Mouse (Mus musculus): ENCODE results near the gene Podn. TPM values are rescaled to one million over a fixed set of nuclear protein-coding genes. Genes with fewer than 3 reads are reported as not detected.

Podn gene
- total RNA-seq, 4 experiments from 2014 or later: 16.0 to 26.0 (median 19.9) TPM

DNA sequence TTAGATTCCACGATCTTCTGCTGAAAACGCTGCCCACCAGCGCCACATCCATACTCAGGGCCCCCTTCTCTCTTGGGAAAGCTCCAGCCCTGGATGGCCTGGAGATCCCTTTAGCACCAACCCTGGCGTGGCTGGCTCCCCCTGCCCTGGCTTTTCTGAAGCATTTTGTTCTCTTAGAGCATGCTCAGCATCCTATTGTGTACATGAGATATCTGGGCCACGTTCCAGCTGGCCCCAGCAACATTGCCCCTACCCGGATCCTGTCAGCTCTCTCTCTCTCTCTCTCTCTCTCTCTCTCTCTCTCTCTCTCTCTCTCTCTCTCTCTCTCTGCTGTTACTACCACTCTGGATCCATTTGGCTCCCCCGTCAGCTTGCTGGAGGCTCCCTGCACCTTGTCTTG lies 90.9 kb downstream of the Podn start:
- no peak for DNase-seq (ENCODE audit: low spot score)

DNA sequence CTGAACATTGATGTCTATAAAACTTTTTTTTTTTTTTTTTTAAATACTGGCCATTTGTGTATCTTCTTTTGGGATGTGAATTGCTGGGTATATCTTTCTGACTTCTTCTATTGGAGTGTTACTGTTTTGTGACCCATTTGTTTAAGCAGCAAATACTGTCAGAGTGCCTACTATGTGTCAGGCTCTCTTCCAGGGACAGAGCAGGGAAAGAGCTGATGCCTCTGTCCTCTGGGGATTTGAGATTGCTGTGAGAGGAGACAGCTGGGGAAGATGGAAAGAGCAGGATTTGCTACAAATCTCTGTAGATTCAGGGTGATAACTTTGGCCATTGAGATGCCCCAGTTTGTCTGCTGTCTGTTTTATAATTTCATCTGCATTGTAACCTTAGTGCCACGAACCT lies 96.9 kb downstream of the Podn start:
- peak; percentile 46 for DNase-seq (ENCODE audit: low spot score)

DNA sequence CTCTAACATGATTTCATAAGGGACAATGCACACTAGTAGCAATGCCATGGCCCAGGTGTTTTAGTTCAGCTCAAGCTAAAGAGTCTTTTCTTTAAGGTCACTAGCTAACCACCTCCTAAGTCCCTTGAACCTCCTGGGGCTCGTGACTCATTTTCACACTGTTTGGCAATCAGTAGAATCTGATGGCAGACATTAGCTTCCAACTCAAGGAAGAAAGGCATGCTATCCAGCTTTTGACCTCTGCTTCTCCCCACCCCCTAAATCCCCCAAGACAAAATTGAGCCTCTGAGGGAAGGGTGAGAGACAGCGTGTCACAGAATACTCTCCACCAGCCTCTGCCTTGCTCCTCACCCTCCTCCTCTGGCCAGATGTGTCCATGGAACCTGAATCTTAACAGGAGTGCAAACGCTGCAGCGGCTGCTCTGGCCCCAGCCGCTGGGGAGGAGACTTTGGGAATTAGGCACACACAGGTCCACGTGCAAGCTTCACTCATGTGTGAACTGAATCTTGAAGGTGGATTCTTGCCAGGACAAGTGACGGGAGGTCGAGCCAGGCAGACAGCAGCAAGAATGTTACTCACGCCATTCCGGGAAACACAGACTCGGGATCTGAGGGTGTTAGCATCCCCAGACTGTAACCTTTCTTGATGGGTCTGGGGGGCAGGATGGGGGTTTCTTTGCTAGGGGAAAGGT lies 97.5 kb downstream of the Podn start:
- DNase-seq (ENCODE audit: low spot score): peak; percentile 77

DNA sequence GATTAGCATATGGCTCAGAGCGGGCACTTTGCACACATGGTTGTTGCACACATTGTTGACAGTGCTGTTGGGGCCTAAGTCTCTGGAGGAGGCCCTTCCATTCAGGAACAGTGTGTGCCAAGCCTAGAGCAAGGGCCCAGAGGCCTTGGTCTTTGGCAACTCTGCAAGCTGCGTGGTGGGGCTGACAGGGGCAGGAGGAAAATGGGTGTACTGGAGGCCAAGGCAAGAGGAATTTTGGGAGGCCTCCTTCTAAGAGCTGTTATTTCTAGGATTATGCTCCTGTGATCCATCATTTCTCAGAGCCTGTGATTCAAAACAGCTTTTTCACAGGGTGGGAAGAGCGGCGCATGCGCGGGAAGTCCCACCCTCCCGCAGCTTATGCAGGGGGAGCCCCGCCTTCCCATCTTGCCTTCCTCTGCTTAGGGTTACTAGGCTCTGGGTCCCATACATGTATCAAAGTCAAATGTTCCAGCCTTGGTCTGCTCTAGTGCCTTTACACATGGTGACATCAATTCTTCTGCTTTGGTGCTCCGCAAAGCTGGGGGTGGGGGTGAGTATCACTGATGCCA lies 99.7 kb downstream of the Podn start:
- no peak for DNase-seq (ENCODE audit: low spot score)

DNA sequence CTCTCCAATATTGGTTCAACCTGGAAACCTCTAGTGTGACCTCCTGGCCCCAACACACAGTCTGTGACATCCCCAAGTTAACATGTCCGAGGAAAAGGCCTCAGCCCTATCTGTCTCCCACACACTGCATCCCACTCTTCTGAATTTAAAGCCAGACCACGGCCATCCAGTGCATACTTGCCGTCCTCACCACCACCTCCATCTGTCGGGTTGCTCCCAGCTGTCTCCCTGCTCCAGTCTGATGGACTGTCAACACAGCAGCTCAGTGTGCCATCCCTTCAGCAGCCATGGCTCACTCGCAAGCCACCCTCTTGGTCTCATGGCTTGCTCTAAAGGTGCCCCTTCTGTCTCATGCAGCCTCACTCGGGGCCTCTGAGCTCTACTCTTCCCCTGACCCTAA lies 100.5 kb downstream of the Podn start:
- no peak for DNase-seq (ENCODE audit: low spot score)

DNA sequence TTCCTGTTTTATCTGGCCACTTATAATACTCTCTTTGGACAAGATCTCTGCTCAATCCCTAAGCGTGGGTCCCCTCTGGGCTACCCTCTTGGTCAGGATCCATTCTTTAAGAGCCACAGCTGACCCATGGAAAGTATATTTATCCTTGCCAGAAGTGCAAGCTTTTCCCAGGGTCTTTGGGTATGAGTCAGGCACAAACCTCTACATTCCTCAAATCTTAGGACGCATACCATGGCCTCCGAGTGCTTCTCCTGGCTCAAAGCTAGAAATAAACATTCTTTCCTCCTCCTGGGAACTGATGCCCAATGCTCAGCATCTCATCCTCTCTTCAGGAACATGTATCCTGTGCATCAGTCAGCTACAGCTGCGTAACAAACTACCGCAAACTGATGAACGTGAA lies 101.2 kb downstream of the Podn start:
- DNase-seq (ENCODE audit: low spot score): no peak

DNA sequence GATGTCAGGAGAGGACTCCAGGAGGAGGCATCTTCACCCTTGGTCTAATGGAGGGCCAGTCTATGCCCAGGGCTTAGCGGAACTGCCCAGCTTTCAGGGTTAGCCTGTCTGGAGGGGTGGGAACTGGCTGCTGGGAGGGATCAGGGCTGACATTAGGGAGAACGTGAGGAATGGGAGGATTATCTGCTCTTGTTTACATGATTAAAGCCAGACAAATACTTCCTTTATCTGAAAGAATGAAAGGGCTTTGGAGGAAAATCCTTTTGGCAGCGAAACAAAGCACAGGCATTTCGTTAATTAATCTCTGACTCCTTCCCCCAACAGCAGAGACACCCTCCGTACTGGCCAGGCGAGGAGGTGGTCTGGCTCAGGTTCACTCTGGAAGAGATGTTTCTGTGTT lies 104.4 kb downstream of the Podn start:
- DNase-seq (ENCODE audit: low spot score): no peak

DNA sequence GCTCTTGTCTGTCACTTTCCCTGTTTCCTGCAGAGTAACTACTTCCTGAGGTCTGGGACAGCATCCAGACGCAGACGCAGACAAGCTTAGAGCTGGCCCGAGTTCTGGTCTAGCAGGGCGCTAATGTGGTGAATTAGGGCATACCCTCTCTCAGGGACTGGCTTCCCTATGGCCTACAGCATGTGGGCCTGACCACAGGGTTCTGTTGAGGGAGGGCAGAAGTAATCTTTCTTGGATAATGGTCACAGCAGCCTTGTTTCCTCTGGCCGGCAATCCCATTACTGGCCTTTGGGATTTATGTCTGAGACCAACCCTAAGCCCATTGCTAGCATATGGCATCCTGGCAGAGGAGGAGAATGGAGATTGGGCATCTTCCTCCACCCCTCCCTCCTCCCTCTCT lies 105.4 kb downstream of the Podn start:
- no peak for DNase-seq (ENCODE audit: low spot score)

DNA sequence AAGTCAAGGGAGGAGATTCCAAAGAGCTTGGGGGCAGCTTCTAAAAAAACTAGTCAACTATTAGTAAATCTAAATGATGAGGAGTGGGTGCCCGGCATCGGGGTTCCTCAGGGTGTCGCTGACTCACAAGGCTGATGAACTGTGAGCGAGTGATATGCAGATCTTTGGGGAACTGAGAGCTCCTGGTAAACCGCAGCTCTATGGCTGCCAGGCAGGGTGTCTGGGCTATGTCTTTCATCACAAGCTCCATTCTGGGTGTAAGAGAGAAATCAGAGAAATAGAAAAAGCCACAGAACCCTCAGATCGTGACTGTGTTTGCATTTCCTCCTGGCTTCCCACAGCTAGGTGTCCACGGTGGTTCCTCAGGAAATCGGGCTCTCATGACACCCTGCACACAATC lies 107.3 kb downstream of the Podn start:
- DNase-seq (ENCODE audit: low spot score): peak; percentile 49

DNA sequence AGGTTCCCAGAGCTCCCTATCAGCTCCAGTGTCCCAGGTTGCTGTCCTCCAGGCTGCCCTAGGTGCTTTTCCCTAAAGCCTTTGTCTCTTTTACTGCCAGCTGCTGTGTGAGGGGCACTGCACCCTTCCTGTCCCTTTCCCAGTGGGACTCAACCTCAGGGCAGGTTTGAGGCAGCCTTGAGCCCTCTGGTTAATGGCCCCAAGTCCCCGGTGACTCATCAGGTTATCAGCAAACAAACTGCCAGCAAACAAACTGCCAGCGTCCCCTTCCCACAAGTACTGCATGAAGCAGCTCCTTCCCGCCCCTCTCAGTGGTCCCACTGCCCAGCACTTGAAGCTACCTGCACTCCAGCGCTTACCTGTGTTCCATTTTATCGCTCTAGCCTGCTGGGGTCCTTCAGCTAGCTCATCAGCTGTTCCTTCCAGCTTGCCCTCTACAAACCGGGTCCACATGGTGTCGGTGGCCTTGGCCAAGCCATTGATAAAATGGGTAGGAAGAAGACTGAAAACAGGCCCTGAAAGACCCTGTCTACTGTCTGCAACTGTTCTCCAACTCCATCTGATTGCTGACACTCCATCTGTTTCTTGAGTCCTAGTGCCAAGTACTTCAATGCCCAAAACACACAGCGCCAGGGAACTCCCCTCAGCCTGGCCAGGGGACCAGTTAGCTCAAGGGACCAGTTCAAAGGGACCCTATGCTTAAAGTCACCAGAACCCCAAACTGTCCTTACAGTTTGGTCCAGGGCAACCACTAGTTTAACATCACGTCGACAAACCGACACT lies 109.7 kb downstream of the Podn start:
- no peak for DNase-seq (ENCODE audit: low spot score)

DNA sequence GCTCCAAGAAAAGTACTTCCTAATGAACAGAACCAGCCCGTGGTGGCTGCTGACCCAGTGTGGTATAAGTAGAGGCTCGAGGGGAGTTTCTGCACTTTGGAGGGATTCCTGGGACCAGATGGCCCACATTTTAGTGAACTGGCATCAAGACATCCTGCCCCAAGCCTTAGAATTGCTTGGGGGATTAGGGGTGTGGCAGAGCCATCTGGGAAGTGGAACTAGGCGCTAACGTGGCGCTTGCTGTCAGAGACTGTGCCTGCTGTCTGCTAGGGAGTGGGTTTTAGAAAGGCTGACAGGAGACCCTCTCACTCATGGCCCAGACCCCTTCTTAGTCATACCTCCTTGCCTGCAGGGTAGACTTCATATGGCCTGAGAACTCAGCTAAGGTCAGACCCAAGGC lies 110.4 kb downstream of the Podn start:
- DNase-seq (ENCODE audit: low spot score): no peak

DNA sequence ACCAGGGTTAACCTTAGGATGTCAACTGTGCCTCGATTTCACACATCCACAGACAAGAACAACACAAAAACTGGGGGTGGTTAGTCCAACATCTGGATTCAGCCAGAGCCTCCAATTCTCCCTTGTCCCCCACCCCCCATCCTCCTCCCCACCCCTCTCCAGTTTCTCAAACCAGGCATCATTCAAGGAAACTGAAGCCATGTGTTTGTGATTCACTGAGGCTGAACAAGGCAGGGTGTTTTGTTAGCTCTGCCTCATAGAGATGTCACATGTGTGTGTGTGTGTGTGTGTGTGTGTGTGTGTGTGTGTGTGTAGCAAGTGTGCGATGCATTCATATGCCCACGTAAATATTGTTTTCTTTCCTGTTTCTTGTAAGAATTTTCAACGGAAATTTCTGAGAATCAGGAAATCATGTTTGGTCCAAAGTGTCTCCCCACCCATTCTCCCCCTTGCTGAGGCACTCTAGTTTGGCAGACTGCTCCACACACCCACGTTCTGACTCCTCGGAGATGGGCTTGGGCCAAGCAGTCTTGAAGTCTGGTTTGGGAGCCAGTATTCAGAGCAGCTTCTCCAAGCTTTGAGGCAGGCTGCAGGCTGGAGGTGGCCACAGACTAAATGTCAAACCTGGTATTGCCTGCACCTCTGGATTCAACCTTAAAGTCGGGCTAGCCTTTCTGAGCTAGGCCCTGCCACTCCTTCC lies 111.8 kb downstream of the Podn start:
- peak; percentile 79 for DNase-seq (ENCODE audit: low spot score)

DNA sequence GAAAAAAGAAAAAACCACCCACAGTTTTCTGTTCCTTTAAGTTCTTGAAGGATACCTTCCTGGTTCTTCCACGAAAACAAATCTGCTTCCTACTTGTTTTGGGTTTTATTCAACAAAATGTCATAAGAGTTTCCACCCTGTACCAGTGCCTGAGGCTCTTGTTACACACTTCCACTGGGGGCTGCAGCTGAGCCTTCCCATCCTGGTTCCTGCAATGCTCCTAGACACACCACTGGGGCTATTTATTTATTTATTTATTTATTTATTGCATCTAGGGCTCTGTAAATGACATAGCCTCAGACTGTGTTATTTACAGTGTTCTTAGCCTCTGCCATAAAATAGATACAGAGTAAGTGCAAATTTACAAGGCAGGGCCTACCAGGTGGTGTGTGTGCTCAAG lies 112.5 kb downstream of the Podn start:
- DNase-seq (ENCODE audit: low spot score): no peak

DNA sequence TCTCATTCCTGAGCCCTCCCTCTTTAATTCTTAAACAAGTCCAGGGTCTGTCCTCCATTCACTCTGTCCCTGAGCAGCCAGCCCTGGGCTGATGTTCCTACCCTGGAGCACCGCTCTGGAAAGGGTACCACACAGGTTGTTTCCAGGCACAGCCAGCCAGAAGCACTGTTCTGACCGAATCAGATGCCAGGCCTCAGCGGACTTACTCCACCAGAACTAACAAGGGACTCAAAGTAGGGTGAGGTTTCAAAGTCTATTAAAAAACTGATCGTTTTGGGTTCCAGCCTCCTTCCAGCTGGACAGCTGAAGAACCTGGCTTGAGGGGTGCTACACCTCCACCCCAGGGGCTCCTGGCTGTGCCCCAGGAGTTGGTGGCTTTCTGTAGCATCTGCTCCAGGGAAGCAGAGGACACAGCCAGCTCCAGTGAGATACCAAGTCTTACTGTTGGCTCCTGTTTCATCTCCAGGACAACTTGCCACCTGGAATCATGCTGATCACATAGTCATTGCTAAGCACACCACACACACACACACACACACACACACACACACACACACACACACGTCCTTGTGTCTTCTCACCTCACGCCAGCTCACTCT lies 116.1 kb downstream of the Podn start:
- DNase-seq (ENCODE audit: low spot score): no peak

DNA sequence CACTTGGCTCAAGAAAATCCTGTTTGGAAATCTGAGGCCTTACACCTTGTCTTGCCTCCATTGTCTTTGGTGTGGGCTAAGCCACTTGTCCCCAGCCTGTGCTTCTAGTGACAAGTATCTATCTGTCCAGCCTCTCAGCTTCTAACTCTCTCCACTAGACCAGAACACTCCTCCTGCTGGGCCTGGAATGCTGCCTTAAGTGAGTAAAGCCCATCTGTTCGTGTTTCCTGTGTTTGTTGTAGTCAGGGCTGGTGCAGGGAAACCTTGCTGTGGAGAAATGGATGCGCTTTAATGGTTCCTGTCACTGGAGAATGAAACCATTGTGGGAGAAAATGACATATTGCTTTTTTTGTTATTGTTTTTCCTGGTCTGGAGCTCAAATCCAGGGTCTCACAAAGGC lies 116.7 kb downstream of the Podn start:
- DNase-seq (ENCODE audit: low spot score): no peak

DNA sequence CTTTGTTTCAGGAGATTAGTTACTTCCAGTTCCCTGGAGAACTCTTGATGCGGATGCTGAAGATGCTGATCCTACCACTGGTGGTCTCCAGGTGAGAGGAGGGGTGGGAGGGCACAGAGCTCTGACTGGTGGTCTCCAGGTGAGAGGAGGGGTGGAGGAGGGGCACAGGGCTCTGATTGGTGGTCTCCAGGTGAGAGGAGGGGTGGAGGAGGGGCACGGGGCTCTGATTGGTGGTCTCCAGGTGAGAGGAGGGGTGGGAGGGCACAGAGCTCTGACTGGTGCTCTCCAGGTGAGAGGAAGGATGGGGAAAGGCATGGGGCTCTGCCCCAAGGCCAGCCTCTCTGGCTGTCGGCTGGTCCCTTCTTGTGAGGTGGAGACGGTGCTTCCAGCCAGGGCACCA lies 118.7 kb downstream of the Podn start:
- DNase-seq (ENCODE audit: low spot score): no peak

DNA sequence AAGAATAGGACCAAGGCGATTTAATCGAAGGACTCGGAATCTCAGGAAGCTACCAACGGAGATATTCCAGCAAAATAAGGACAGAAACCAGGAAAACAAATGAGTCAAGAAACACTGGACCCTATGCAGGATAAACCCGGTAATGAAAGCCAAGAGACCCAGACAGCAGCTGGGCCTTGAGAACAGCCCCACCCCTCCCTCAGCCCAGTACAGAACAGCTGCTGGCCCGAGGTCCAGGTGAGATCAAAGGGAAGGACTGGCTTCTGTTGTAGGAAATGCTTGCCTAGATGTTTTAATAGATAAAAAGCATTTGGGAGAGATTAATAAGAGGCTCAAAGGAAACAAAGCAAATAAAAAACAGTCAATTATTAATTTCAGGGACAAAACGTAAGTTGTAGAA lies 121.2 kb downstream of the Podn start:
- DNase-seq (ENCODE audit: low spot score): no peak

DNA sequence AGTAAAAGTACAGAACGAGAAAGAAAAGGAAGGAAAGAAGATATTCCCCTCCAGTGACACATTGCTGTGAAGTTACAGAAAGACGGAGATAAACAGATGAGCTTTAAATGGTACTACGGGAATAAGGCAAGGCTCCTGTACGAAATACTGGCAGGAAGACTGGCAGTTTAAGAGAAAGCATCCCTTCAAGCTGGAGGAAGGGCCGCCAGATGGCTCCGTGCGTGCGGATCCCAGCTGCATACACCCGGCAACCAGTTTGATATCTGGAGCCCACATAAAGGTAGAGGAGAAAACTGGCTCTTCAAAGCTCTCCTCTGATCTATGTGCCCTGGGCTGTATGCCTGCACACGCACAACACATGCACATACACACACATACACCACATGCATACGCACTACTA lies 121.7 kb downstream of the Podn start:
- DNase-seq (ENCODE audit: low spot score): no peak

DNA sequence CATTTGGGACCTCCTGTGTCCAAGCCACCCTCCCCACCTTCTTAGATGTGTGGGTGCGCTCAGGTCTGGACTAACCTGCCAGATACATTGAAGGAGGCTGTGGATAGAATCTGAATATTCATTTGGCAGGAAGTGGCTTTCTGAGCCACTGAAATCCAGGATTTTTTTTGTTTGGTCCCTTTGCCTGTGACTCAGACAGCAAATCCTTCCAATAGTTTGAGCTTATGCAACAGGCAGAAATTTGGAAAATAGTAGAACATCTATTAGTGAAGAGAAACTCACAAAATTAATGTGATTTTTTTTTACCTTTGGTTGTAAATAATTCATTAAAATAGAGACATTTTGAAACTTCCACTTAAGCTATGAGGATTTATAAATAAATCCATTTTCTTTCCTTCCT lies 125.1 kb downstream of the Podn start:
- DNase-seq (ENCODE audit: low spot score): peak; percentile 24

DNA sequence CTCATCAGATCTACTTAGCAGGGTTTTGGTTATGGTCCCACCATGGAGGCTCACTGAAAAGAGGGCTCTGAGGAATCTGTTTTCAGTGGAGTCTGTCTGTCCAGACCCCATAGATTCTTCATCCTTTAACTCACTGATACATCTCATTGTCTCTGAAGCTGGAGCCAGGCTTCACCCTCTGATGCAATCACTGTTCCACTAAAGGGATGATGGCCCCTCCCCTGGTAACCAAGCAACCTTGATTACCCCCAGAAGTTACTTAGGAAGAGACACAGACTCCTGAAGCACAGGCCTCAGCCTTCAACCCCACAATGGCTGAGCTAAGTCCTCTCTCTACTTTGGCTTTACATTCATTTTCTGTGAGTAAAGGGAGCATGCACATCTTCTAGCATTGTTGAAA lies 126.5 kb downstream of the Podn start:
- no peak for DNase-seq (ENCODE audit: low spot score)

DNA sequence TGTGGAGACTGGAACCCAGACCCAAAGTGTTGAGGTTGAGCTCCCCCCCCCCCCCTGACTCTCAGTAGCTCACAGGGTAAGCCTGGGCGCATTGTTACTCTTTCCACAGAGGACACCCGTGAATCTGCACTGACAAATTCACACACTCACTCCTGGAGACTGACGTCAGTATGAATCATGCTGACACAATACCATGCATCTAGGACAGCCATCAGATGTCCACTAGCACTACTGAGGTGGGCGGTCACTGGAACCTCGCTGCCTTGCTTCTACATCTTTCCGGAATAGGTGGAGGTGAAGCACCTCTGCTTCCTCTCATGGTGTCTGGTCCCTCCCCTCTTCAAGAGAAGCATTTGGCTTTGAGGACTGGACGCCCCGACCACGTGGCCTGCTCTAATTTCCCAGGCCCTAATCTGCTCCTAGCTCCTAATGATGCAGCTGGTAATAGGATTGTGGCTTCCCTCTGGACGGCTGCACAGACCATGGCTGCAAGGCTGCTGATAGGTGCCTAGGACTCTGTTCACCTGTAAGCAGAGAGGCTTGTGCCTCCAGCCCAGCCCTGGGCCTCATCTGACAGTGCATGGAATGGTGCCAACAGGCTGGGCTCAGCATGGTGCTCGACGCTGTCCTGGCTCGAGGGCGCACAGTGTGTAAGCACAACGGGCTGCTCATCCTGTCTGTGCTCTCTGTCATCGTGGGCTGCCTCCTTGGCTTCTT lies 128.1 kb downstream of the Podn start, which contains the start of gene Slc1a7:
TSS of gene Slc1a7 (plus strand) at position 367 of the 717 bp plus-strand sequence.
- DNase-seq (ENCODE audit: low spot score): no peak

Data from heart, adult 8-10 months (tissue).